Mouse (Mus musculus): ENCODE data around the gene Tdg. TPM values are rescaled to one million over a fixed set of nuclear protein-coding genes. Genes with fewer than 3 reads are reported as not detected.
"Not testable (repeated sequence)": the region's sequence is repeated elsewhere in the genome, so short reads cannot be mapped to it uniquely, and the experiment has no call there.

Gene Tdg
- total RNA-seq (2021) = 10 to 100 TPM; 16.5 to 16.7 TPM
- long read RNA-seq, experiment 1, transcript Tdg-208 (10 exons, 3,502 nt) = major isoform, 8 of 20 reads
- long read RNA-seq, experiment 1, partial matches to known transcripts = 0 of 20 reads
- long read RNA-seq, experiment 1, other reads (novel, unspliced or antisense) = 8 of 20 reads
- long read RNA-seq, experiment 2, transcript Tdg-208 (10 exons, 3,502 nt) = major isoform, 18 of 31 reads
- long read RNA-seq, experiment 2, partial matches to known transcripts = 0 of 31 reads
- long read RNA-seq, experiment 2, other reads (novel, unspliced or antisense) = 9 of 31 reads

GRCm38 (mm10) chr10:82629586-82630255 is at the start of gene Tdg:
Gene Tdg, plus strand, starts transcription at chr10:82629828.
- DNase-seq = peak; percentile 96

- not testable (repeated sequence) for DNase-seq
Observed at GRCm38 (mm10) chr10:82589673-82590072, 40.0 kb upstream of the Tdg start.

GRCm38 (mm10) chr10:82594421-82594820 is 35.2 kb upstream of the Tdg start:
- DNase-seq = not testable (repeated sequence)

GRCm38 (mm10) chr10:82622235-82622634 is 7.4 kb upstream of the Tdg start:
- DNase-seq = no peak

GRCm38 (mm10) chr10:82622671-82623552 is 6.7 kb upstream of the Tdg start, which contains the start of gene 1190007I07Rik:
Gene 1190007I07Rik, minus strand, starts transcription at chr10:82623228.
- peak; percentile 86 for DNase-seq

GRCm38 (mm10) chr10:82623553-82623932 is 6.1 kb upstream of the Tdg start:
- not testable (repeated sequence) for DNase-seq

GRCm38 (mm10) chr10:82629111-82629585 is 480 bp upstream of the Tdg start:
- DNase-seq = no peak

- DNase-seq = no peak
Observed at GRCm38 (mm10) chr10:82630497-82630896, 869 bp downstream of the Tdg start.

- DNase-seq = no peak
Observed at GRCm38 (mm10) chr10:82631133-82631532, 1.5 kb downstream of the Tdg start.

GRCm38 (mm10) chr10:82632496-82633280 is 3.1 kb downstream of the Tdg start:
- DNase-seq = no peak

- no peak for DNase-seq
Observed at GRCm38 (mm10) chr10:82634348-82634747, 4.7 kb downstream of the Tdg start.

- no peak for DNase-seq
Observed at GRCm38 (mm10) chr10:82636321-82636720, 6.7 kb downstream of the Tdg start.

- DNase-seq = no peak
Observed at GRCm38 (mm10) chr10:82639032-82639698, 9.5 kb downstream of the Tdg start.

GRCm38 (mm10) chr10:82641481-82641880 is 11.9 kb downstream of the Tdg start:
- no peak for DNase-seq

- no peak for DNase-seq
Observed at GRCm38 (mm10) chr10:82646083-82646482, 16.5 kb downstream of the Tdg start.

- no peak for DNase-seq
Observed at GRCm38 (mm10) chr10:82647205-82647811, 17.7 kb downstream of the Tdg start.

- no peak for DNase-seq
Observed at GRCm38 (mm10) chr10:82651221-82651620, 21.6 kb downstream of the Tdg start.

GRCm38 (mm10) chr10:82652625-82653024 is 23.0 kb downstream of the Tdg start:
- DNase-seq = no peak

- no peak for DNase-seq
Observed at GRCm38 (mm10) chr10:82654581-82654980, 25.0 kb downstream of the Tdg start.

- no peak for DNase-seq
Observed at GRCm38 (mm10) chr10:82661820-82662219, 32.2 kb downstream of the Tdg start.

Measured in gastrocnemius, postnatal 25 days (tissue).